Mouse (Mus musculus) neural tube, embryonic 15.5 days (tissue): ENCODE data around the gene Hoxb2. TPM values are rescaled to one million over a fixed set of nuclear protein-coding genes. Genes with fewer than 3 reads are reported as not detected.

Experiments
- ATAC-seq: fragments of 200-750 bp; cut with Nextera tagmentation; 2 replicates; pipeline ENCODE4 v1.8.0; 2017; ENCODE audit warnings: mild to moderate bottlenecking, moderate TSS enrichment, moderate library complexity; ENCODE audit not compliant: low FRiP score
- H3K27ac ChIP-seq: fragments of 300-500 bp; sonication (generic); replicated peaks from 2 replicates; pipeline ENCODE4 v1.5.1; 2015; ENCODE audit warnings: mild to moderate bottlenecking, inconsistent platforms
- H3K27me3 ChIP-seq: fragments of 300-500 bp; sonication (generic); replicated peaks from 2 replicates; pipeline ENCODE4 v1.6.1; 2015; ENCODE audit warnings: inconsistent platforms
- H3K36me3 ChIP-seq: fragments of 300-500 bp; sonication (generic); 2 replicates; pipeline ENCODE4 v1.6.1; 2015; ENCODE audit warnings: inconsistent platforms
- H3K4me1 ChIP-seq: fragments of 300-500 bp; sonication (generic); 2 replicates; pipeline ENCODE4 v1.6.1; 2015; ENCODE audit warnings: inconsistent platforms
- H3K4me2 ChIP-seq: fragments of 300-500 bp; sonication (generic); 2 replicates; pipeline ENCODE4 v1.6.1; 2015; ENCODE audit warnings: inconsistent platforms, mild to moderate bottlenecking, moderate library complexity
- H3K4me3 ChIP-seq: fragments of 300-500 bp; sonication (generic); replicated peaks from 2 replicates; pipeline ENCODE4 v1.5.1; 2015; ENCODE audit warnings: mild to moderate bottlenecking, inconsistent platforms
- H3K9ac ChIP-seq: fragments of 300-500 bp; sonication (generic); replicated peaks from 2 replicates; pipeline ENCODE4 v1.6.1; 2015; ENCODE audit warnings: mild to moderate bottlenecking, inconsistent platforms
- H3K9me3 ChIP-seq: fragments of 300-500 bp; sonication (generic); replicated peaks from 2 replicates; pipeline ENCODE4 v1.6.1; 2016; ENCODE audit warnings: inconsistent platforms
- WGBS: fragments of 180-500 bp; shearing (Covaris S2); methylation state at CpG from one replicate; pipeline ENCODE4 v1.1.7; 2015; ENCODE audit warnings: mixed read lengths; 5-methylcytosine and 5-hydroxymethylcytosine counted together
- polyA plus RNA-seq: library from polyadenylated mRNA; unstranded; fragments of >200 nt; fragmentation: Nextera tagmentation; extraction: Ambion mirVana; gene quantifications from 2 replicates; pipeline ENCODE4 v1.2.1, GENCODE M21; 2015

Gene Hoxb2
- polyA plus RNA-seq, 1 experiment from 2014 or later, result 42.3 TPM

GRCm38 (mm10) chr11:96318368-96319070, 31.8 kb upstream of the Hoxb2 start:
- under 1% methylated on average over 45 of the region's 45 CpGs for WGBS
- Histone ChIP-seq H3K4me1 (peaks cover 84% of the 10 kb centered on the region), H3K4me2 (peak overlapping the region; percentile 87), H3K27ac (peak overlapping the region; percentile 99), H3K27me3 (no peaks in the 10 kb centered on the region), H3K9ac (peak overlapping the region; percentile 78), H3K9me3 (no peaks in the 10 kb centered on the region), H3K4me3 (peak overlapping the region; percentile 60), H3K36me3 (no peaks in the 10 kb centered on the region)
- ATAC-seq, result peak; percentile 68

DNA sequence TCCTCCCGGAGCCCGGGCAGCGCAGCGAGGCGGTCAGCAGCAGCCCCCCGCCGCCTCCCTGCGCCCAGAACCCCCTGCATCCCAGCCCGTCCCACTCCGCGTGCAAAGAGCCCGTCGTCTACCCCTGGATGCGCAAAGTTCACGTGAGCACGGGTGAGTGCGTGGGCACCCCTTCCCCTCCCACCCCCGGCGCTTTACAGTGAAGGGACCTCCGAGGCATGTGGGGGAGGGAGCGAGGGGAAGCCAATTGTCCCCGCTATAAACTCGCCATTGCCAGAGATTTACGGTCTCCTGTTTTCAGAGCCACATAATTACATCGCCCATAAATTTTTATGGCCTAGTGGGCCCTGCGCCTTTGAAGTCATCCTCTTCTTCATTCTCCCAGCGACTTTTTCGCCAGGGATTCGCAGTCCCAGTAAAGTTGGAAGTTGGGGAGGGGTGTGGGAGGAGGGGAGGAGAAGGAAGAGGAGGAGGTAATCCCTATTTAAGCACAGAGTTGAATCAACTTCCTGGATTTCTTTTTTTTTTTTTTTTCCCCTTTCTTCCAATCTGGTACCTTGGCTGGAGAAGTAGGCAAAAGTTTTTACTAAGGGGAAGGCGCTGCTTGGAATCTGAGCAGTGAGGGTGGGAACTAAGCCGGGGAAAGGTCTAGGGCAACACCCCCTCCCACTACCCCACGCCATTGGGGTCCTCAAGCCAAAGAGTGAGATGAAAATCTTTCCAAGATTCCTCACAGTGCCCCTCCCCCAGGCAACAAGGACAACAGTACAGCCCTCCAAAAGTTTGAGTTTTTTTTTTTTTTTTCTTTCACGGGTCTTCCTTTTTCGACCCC, 31.0 kb upstream of the Hoxb2 start:
- Histone ChIP-seq H3K4me3 (peak overlapping the region; percentile 60), H3K9me3 (no peaks in the 10 kb centered on the region), H3K36me3 (no peaks in the 10 kb centered on the region), H3K27ac (peak overlapping the region; percentile 99), H3K4me2 (peak overlapping the region; percentile 87), H3K9ac (peak overlapping the region; percentile 78), H3K27me3 (no peaks in the 10 kb centered on the region), H3K4me1 (peaks cover 84% of the 10 kb centered on the region)
- under 1% methylated on average over 32 of the region's 34 CpGs for WGBS
- peak; percentile 79 for ATAC-seq

GRCm38 (mm10) chr11:96319910-96320309, 30.4 kb upstream of the Hoxb2 start:
- peak overlapping the region; percentile 99 for H3K27ac ChIP-seq
- peaks cover 82% of the 10 kb centered on the region for H3K4me1 ChIP-seq
- no peaks in the 10 kb centered on the region for H3K9me3 ChIP-seq
- H3K27me3 ChIP-seq, result no peaks in the 10 kb centered on the region
- H3K4me3 ChIP-seq, result peak overlapping the region; percentile 60
- H3K36me3 ChIP-seq, result no peaks in the 10 kb centered on the region
- ATAC-seq, result peak; percentile 1
- peak overlapping the region; percentile 78 for H3K9ac ChIP-seq
- peak overlapping the region; percentile 87 for H3K4me2 ChIP-seq
- WGBS, result 1% methylated on average over 29 of the region's 29 CpGs

DNA sequence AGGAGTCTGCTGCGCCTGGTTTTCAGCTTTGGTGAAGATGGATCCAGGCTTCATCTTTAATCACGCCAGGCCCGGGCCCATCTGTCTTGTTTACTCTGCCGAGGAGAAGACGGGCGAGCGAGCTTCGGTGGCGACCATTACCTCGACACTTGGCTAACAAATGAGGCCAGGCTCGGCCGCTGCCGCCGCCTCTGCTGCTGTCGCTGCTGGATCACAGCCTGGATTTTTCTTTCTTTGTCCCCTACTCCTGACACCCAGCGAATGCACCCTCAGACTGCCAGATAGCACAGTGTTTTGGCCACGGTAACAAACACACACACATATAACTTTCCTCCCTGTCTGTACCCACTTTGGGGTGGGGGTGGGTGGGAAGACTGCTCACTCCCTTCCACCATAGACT, 29.6 kb upstream of the Hoxb2 start:
- Histone ChIP-seq H3K4me1 (peaks cover 82% of the 10 kb centered on the region), H3K27ac (peak overlapping the region; percentile 99), H3K9ac (peak overlapping the region; percentile 78), H3K36me3 (no peaks in the 10 kb centered on the region), H3K4me2 (peak overlapping the region; percentile 87), H3K4me3 (peak overlapping the region; percentile 60), H3K27me3 (no peaks in the 10 kb centered on the region), H3K9me3 (no peaks in the 10 kb centered on the region)
- ATAC-seq, result no peak
- WGBS, result 8% methylated on average over 17 of the region's 17 CpGs

- Histone ChIP-seq H3K4me3 (peak overlapping the region; percentile 60), H3K4me1 (peaks cover 83% of the 10 kb centered on the region), H3K36me3 (no peaks in the 10 kb centered on the region), H3K9me3 (no peaks in the 10 kb centered on the region), H3K27me3 (no peaks in the 10 kb centered on the region), H3K27ac (peak overlapping the region; percentile 99), H3K9ac (peak overlapping the region; percentile 78), H3K4me2 (peak overlapping the region; percentile 87)
- 1% methylated on average over 5 of the region's 5 CpGs for WGBS
- ATAC-seq, result no peak
Observed at GRCm38 (mm10) chr11:96321846-96322245, 28.5 kb upstream of the Hoxb2 start.

DNA sequence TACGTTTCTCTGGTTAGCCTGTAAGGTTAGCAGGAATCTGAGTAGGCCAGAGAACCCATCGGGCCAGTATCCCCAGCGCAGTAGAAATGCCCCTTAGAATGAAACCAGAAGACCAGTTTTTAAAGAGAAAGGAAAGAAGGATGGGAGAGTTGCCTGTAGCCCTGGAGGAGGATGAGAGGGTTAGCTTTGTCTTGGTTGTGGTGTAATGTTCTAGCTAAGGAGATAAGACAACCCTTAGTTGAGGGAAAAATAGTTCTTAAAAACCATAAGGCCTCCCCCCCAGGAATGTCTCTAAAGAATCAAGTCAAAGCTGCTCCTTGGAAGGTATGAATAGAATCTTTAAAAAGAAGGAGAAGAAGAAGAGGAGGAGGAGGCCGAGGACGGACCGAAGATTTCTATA, 27.6 kb upstream of the Hoxb2 start:
- Histone ChIP-seq H3K4me1 (peaks cover 86% of the 10 kb centered on the region), H3K9me3 (no peaks in the 10 kb centered on the region), H3K36me3 (no peaks in the 10 kb centered on the region), H3K27ac (peak overlapping the region; percentile 99), H3K4me2 (peak overlapping the region; percentile 87), H3K4me3 (peak overlapping the region; percentile 60), H3K27me3 (no peaks in the 10 kb centered on the region), H3K9ac (peak overlapping the region; percentile 78)
- 10% methylated on average over 6 of the region's 6 CpGs for WGBS
- no peak for ATAC-seq

GRCm38 (mm10) chr11:96323154-96323553, 27.2 kb upstream of the Hoxb2 start, which contains the start of gene Hoxb3:
Gene Hoxb3, plus strand, starts transcription at chr11:96323326.
- H3K4me2 ChIP-seq, result peak within 1 kb of the TSS; percentile 87
- H3K9ac ChIP-seq, result peak within 1 kb of the TSS; percentile 78
- WGBS, result 15% methylated on average over 10 of the region's 10 CpGs
- H3K27me3 ChIP-seq, result no peaks in the 10 kb centered on the region
- H3K4me1 ChIP-seq, result peaks cover 86% of the 10 kb centered on the region
- ATAC-seq, result no peak
- H3K9me3 ChIP-seq, result no peaks in the 10 kb centered on the region
- H3K4me3 ChIP-seq, result peak within 1 kb of the TSS; percentile 60
- no peaks in the 10 kb centered on the region for H3K36me3 ChIP-seq
- H3K27ac ChIP-seq, result peak within 1 kb of the TSS; percentile 99

DNA sequence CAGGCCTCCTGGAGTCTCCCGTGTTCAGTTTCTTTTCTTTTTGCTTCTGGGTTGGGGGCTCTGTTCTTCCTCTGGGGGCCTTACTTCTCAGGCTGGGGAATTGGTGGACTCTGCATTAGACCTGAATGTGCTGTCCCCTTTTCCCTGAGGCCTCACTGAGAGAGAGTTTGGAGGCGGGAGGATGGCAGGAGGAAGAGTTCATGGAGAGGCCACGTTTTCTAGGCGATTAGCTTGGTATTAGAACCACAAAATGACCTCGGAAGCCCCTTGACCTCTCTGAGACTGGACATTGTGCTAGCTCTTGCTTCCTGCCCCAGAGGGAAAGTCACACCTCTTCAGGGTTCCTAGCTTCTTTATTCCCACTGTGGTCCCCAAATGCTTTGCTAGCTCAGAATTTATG, 26.2 kb upstream of the Hoxb2 start:
- Histone ChIP-seq H3K4me3 (peak overlapping the region; percentile 60), H3K9ac (peak overlapping the region; percentile 78), H3K4me1 (peaks cover 87% of the 10 kb centered on the region), H3K9me3 (no peaks in the 10 kb centered on the region), H3K4me2 (peak overlapping the region; percentile 87), H3K36me3 (no peaks in the 10 kb centered on the region), H3K27me3 (no peaks in the 10 kb centered on the region), H3K27ac (peak overlapping the region; percentile 99)
- no peak for ATAC-seq
- WGBS, result 4% methylated on average over 5 of the region's 5 CpGs

DNA sequence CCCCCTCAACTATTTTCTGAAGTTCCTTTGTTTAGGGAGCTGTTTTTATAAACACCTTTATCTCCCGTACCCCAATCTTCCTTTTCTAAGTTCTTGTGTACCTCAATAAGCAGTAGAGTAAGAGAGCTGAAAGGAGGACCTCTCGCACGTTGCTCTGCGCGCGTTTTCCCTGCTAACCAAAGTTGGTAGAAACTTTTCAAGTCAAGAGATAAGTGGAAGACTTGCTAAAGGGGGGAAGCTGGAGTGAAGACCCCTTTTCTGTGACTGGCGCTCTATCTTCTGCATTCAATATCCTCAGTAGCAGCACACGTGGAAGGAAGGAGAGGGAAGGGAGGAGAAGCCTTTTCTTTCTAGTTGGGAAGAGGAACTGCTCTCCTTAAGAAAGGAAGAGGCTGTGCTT, 25.4 kb upstream of the Hoxb2 start:
- 6% methylated on average over 8 of the region's 8 CpGs for WGBS
- Histone ChIP-seq H3K4me3 (peak overlapping the region; percentile 60), H3K4me1 (peaks cover 89% of the 10 kb centered on the region), H3K27ac (peak overlapping the region; percentile 99), H3K4me2 (peak overlapping the region; percentile 87), H3K9ac (peak overlapping the region; percentile 78), H3K36me3 (no peaks in the 10 kb centered on the region), H3K9me3 (no peaks in the 10 kb centered on the region), H3K27me3 (no peaks in the 10 kb centered on the region)
- ATAC-seq, result no peak

DNA sequence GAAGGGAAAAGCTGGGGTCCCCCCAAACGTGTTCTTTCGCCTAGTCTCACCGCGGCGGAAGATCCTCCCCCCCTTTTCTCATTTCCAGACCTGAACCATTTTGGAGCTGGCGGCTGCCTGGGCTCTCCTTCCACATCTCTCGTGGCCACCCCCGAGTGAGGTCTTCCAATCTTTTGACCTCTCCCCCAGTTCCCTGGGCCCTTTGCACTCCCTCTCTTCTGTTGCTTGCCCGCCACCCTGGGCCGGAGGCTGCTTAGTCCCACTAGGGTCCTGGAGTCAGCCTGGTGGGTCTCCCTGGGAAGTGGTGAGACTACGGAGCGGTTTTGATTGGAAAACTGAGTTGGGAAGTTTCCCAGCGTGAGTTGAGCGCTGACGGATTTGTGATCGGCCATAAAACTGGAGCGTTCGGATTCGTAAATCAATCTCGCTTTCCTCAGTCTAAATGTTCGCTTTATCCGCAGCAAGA, 24.5 kb upstream of the Hoxb2 start:
- Histone ChIP-seq H3K36me3 (no peaks in the 10 kb centered on the region), H3K4me3 (peak overlapping the region; percentile 60), H3K4me1 (peaks cover 92% of the 10 kb centered on the region), H3K9ac (peak overlapping the region; percentile 78), H3K9me3 (no peaks in the 10 kb centered on the region), H3K4me2 (peak overlapping the region; percentile 87), H3K27ac (peak overlapping the region; percentile 99), H3K27me3 (no peaks in the 10 kb centered on the region)
- ATAC-seq, result no peak
- WGBS, result 5% methylated on average over 22 of the region's 22 CpGs

DNA sequence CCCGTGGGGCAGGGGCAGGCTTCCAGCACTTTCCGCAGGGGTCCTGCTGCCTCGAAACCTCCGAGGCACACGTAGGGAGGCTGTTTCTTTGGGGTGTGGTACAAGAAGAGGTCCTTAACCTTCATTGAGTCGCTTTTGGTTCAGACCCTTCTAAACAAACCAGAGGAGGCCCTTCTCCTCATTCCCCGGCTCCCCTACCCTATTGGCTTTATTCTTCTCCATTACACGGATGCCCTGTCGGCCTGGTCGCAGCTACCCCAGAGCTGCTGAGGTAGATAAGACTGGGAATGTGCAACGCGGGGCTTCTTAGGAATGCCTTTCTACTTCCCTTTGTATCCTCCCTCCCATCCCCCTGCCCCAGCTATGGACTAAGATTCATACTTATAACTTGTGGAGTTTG, 23.6 kb upstream of the Hoxb2 start:
- Histone ChIP-seq H3K9ac (peak overlapping the region; percentile 78), H3K27ac (peak overlapping the region; percentile 99), H3K9me3 (no peaks in the 10 kb centered on the region), H3K27me3 (no peaks in the 10 kb centered on the region), H3K4me2 (peak overlapping the region; percentile 87), H3K36me3 (no peaks in the 10 kb centered on the region), H3K4me1 (peaks cover 93% of the 10 kb centered on the region), H3K4me3 (peak overlapping the region; percentile 60)
- no peak for ATAC-seq
- WGBS, result 9% methylated on average over 12 of the region's 12 CpGs
